Mouse (Mus musculus): Measurements from ENCODE around the gene Apip.
A peak's percentile ranks its signal among the peaks of the same experiment; 100 is the strongest.

The Apip gene

DNA sequence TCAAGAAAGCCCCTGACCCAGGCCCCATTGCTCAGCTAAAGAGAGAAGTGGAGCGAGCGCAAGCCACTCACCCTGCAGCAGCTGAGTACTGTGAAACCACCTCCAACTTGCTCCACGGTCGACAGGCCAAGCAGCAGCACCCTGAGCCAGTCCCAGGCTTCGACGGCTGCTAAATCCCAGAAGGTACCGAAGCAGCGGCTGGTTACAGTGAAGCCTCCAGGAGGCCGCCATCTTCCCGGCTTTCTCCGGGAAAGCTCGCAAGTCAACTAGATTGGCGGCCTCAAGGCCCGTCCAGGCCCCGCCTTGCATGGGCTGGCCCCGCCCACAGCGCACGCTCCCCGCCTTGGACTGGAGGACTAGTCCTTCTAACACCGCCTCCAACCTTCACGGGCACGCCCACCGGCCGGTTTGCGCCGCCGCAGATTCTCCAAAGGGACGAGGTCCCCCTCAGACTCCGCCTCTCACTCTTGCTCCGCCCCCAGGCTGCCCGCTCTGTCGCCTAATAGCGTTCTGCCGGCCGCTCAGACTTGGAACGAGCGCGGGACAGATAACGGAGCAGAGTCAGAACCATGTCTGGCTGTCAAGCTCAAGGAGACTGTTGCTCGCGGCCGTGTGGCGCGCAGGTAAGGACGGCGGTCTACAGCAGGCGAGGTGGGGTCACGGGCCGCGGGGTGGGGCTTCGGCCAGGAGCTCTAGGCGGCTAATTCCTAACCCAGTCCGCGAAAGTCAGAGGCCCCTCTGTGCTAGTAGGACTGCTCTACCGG lies at the start of gene Apip, which contains the start of gene Pdhx:
Gene Apip (plus strand): TSS at position 457 of the 764 bp plus-strand sequence.
Gene Pdhx (minus strand): TSS at position 295 of the 764 bp plus-strand sequence.
- peak; percentile 100 for DNase-seq (ENCODE audit: low read depth)

DNA sequence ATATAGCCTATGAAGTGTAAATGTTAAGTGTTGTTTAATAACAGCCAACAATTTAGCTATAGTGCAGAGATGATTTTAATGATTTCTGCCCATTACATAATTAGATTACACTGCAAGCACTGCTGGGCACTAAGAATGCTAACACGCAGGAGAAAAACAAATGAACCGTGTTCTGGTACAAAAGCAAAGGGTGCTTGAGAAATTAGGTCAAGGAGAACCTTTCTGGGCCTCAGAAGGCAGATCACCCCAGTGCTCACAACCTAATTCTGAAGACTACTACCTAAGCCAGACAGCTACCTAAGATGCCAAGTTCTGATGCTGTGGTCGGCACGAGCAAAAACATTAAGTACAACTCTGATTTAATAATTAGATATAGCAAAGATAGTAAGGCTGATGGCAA lies 35.6 kb upstream of the Apip start:
- no peak for DNase-seq (ENCODE audit: low read depth)

DNA sequence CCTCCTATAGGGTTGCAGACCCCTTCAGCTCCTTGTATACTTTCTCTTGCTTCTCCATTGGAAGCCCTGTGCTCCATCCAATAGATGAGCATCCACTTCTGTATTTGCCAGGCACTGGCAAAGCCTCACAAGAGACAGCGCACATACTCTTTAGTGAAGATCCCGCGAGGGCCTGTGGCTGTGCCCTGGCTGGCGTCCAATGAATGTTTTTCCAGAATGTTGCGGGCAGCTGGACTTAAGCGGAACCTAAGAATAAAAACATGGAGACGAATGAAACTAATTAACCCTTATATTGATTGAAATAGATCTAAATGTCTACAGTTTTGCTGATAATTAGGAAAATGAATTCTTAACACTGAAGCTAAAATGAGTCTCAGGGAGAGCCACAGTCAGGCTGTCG lies 32.6 kb upstream of the Apip start:
- no peak for DNase-seq (ENCODE audit: low read depth)

DNA sequence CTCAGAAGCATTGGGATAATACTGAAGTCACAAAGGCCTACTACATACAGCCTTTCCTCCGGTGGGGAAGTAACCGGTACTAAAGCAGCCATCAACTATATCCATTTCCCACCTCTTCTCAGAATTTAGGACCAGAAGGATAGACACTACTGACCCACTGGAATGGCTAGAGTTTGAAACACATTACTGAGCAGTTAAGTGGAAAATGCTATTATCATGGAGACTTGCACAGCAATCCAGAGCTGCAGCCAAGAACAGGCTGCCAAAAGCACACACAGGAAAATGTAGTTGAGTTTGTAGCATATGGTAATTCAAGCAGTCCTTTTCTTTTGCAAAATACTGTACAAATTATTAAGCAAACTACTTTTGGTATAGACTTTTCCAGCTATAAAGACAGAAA lies 28.2 kb upstream of the Apip start:
- no peak for DNase-seq (ENCODE audit: low read depth)

DNA sequence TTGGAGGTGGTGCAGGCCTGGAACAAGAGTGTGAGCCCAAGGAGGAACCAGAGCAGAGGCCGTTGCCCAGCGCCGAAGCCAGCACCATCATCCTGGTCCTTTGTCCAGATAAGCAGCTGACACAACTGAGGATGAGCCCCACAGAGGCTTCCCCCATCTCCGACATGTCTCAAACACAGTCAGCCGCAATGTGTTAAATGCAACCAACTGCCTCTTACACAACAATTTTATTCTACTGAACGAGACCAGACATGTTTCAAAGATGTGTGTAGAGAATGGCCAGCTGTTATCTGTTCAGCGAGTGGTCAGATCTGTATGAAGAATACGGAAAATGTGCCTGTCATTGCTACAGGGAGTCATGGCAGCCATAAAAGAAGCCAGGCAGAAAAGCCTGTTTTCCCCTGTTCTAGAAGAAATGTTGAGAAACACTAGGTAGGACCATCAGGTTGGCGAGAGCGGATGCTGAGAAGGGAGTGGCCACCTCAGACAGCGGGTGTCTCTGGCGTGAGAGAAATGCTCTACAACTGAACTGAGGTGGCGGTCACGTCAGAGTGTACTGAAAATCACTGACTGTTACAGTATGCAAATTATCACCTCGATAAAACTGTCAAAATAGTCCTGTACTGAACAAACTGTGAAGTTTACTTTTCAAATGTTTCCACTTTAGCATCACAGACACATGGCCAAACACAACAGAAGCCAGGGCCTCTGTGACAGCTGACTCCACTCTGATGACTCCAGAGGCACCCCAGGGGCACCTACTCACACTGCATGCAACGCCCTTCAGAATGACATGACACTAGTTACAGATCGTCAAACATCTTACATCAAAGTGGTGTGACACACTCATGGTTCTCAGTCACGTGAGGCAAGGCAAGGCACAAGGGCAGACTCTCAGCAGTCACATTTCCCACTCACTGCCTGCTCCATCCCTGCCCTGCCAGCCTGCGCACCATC lies 21.3 kb upstream of the Apip start:
- DNase-seq (ENCODE audit: low read depth): no peak

DNA sequence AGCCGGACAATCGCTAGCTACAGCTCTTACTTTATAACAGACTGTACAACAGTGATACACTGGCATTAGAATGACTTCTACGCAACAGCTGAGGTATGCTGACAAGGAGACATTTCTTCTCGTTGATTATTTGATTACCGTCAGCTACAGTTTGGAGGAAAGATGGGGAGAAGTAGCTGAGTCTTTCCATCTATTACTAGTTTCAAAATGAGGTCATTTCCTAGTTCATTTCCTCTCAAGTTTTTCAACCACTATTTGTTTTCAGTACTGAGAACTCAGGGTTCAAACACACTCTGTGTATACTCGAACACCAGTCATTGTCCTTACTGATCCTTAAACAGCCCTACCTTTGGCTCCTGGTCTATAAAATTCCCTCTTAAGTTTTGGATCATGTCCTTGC lies 17.7 kb upstream of the Apip start:
- DNase-seq (ENCODE audit: low read depth): no peak

DNA sequence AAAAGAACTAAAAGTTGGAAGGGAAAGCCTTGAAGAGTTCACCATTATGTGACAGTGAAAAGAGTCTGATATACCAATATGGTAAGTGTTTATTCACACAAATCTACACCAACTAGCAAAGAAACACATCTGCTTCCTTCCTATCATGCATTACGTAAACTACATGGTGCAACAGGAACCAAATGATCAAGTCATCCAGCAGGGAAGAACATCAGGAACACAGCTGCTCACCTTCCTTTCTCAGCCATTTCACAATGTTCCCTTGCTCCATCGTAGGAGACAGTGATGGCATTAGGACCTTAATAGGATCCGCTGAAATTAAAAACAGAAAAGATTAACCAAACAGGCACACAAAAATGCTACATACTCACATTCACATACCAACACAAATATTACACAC lies 15.2 kb upstream of the Apip start:
- no peak for DNase-seq (ENCODE audit: low read depth)

DNA sequence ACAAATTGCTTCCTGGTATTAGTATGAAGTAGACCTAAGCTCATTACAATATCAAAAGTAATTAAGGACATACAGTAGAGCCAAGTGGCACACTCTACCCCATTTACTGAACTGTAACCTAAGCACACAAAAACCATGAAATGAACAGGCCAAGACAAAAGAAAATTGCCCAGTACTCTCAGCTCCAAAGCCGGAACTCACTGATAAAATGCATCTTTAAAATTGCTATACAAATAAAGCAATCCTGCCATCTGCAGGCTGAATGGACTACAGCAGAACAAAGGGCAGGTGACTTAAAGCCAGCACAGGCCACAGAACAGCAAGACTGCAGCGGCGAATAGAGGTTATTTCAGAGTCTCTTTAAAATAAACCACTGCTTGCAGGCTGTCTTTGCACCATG lies 10.6 kb upstream of the Apip start:
- DNase-seq (ENCODE audit: low read depth): peak; percentile 73

DNA sequence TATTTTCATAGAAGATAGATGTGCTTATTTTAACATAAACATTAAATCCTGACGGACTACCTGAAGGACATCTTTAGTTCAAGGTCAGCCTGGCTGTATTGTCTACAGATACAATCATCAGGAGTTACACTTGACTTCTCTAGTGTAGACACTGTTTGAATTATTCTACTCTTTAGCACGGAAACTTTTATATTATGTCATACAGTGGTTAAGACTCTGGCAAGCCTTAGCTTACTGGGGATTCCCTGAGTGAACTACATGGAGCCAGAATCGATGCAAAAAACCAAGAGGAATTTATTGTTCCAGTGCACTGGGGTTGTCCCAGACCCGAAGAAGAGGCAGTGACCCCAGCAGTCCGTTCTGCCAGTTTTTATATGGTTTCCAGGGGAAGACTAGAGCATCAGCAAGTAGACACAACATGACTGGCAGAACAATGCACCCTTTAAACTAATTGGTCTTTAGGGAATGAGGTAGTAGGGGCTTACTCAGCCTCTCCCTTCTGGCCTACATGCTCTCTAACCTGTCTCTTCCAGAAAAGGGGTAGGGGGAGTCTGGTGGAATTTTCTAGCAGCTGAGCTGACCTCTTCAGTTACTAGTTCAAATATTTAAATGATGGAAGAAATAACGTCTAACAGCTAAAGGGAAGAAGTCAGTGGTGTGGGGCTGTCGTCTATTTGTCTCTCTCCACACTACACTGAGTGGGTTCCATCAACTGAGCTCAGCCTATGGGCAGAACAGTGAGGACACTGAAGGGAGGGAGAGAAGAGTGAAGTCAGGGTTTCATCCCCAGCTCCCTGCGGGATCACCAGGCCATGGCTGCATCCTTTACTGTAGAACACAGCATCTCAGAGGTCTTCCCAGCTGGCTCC lies 6.6 kb upstream of the Apip start:
- DNase-seq (ENCODE audit: low read depth): no peak

DNA sequence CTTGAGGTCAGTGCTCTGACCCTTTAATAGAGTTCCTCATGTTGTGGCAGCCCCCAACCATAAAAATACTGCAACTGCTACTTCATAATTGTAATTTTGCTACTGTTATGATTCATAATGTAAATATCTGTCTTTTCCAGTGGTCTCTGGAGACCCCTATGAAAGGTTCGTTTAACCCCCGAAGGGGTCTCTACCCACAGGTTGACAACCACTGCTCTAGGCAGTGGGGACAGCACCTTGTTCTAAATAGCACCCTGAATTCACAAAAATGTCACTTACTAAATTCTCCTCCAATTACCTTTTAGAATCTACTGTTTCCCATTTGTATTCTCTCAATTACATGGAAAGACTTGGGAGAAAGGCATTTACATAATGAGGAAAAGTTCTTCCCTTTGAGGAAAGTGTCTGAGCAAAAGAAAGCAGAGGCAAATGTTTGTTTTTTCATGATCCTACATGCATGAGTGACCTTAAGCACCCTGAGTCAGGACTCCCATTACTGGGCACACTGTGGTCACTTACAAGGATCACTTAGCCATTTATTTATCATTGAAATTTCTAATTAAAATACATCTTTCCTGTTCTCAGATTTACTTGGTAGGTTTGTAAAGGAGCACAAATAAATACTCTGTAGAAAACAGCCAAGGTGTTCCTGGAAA lies 5.8 kb upstream of the Apip start:
- no peak for DNase-seq (ENCODE audit: low read depth)

DNA sequence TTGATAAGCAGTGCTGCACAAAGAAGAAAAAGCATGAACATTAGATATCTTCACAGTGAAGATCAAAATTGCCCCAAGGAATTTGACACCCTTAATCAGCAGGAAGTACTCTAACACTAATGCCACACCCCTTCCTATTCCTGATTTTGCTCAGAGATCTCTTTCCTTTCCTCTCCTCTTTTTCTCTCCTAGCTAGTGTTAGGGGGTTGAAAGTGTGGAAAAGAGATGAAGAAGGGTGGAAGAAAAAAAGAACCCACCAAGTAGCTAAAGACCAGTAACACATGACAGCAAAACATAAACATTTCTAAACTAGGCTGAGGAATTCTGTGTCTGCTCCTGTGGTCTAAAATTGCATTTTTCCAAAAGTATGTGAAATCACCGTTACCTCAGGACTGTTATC lies 4.9 kb upstream of the Apip start:
- DNase-seq (ENCODE audit: low read depth): no peak

DNA sequence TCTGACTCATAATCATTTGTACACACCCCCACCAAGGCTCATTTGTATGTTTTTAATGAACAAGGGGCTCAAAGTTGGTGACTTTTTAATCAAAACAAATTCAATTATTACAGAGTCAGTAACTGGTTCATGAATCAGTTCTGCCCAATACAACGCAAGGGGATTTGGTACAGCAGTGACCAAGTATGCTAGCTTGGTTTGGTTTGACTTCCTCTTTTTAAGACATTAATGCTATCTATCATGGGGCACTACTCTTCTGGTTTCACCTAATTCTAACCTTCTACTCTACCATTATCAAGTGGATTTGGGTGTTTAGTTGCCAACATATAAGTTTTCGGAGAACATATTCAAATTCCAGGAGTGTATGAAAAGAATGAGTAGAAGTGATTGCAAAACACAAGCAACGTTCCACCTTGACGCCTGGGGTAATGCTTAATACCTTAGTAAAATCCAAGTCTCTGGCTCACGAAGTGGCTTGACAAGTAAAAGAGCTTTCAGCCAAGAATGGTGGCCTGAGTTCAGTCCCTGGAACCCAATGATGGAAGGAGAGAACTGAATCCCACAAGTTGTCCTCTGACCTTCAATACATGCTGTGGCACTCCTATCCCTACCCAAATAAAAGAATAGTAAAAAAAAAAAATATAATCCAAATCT lies 3.6 kb upstream of the Apip start:
- no peak for DNase-seq (ENCODE audit: low read depth)

DNA sequence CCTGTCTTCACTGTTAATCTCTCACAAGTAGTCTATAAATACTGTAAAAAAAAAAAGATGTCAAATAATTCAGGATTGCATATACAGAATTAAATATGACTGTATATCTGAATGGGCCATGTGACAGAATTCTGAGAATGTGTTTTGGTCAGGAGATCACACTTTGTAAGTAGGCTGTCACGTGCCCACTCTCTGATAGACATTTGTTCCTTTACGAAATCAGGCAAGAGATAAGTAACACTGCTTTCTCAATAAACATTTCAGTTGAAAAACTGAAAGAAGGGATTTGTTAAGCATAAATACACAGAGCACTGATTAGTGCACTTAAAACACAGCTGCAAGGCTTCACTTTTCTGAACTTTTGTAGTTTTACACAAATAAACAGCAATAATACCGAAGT lies 2.9 kb upstream of the Apip start:
- DNase-seq (ENCODE audit: low read depth): no peak

DNA sequence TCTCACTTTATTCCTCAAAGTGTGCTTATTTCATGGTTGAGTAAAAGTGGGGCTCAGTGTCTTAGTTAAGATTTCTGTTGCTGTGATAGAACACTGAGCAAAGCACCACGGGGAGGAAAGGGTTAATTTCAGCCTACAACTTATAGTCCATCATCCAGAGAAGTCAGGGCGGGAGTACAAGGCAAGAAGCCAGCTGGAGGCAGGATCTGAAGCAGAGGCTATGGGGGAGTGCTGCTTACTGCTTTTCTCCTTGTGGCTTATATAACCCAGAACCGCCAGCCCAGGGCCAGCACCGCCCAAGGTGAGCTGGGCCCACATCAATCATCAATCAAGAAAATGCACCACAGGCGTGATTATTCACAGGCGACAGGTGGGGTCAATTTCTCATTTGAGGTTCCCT lies 7.6 kb downstream of the Apip start:
- no peak for DNase-seq (ENCODE audit: low read depth)

DNA sequence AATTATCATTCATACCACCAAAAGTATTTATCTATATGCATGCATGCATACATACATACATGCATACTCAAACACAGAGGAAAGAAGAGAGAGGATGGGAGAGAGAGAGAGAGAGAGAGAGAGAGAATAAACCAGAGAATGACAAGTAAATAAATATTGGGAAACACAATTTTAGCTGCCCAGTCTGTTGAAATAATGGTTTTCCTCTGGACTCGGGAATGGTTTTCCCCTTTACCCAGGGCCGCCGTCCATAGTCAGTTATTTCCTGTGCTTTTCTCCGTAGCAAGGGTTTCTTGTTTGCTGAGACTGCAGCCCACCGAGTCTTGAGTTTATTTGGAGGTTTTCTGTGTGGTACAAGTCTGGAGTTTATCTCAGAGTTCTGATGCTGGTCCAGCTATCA lies 8.2 kb downstream of the Apip start:
- no peak for DNase-seq (ENCODE audit: low read depth)

DNA sequence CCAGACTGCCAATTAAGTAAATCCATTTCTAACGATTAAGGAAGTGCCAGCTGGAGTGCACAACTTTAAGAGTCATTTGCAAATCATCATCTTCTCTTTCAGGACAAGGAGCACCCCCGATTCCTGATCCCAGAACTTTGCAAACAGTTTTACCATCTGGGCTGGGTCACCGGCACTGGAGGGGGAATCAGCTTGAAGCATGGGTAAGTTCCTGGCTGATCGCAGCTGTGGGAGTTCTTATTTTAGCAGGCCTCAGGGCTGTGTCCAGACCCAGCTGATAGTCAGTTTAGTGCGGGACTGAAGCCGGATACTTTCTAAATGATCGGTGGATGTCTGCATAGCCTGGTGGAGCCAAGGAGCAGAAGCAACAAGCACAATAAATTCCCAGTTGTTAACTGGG lies 9.4 kb downstream of the Apip start:
- DNase-seq (ENCODE audit: low read depth): no peak

DNA sequence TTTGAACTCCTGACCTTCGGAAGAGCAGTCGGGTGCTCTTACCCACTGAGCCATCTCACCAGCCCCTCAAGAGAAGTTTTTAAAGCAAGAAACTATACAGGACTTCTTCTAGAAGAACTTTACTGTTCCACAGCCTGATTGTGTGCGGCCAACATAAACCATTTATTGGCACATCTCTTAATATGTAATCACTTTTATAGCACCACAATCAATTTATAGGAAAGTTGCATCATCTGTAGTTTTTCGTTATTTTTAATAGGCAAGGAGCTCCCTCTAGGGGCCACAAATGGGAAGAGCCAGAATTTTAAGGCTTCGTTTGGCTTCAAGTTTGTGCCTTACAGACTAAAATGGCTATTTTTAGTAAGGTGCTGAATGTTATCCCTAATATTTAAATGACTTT lies 11.0 kb downstream of the Apip start:
- DNase-seq (ENCODE audit: low read depth): peak; percentile 62

DNA sequence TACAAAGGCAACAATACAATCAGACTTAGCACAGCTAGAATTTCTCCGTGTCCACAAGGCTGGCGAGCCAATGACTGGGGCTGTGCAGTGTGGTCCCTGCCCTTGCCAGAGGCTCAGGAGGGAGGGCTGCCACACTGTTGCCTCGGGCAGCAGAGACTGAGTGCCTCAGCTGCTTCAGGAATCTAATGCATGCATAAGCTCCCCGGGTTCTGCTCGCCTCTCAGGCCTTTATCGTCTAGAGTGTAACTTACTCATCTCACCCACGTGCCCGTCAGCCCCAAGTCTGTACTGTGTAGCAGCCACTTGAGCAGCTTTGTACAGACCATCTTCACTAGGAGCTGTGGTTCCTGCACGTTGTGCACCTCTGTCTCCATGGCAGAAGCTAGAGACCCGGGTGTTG lies 12.2 kb downstream of the Apip start:
- no peak for DNase-seq (ENCODE audit: low read depth)

DNA sequence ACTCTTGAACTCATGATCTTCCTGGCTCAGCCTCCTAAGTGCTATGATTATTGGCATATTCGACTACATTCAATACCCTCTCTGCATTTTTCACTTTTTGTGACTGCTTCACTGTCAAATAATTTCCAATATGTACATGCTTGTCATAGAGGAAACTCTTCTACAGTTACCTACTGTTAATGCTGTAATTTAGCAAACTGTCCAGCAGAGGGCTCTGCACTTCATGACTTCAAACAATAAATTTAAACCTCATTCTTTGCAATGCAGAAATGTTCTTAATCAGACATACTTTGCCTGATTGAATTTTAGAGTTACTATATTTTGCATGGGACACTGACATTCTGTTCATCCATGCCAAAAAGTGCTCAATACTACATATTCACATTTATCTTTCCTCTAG lies 13.0 kb downstream of the Apip start:
- peak; percentile 70 for DNase-seq (ENCODE audit: low read depth)

DNA sequence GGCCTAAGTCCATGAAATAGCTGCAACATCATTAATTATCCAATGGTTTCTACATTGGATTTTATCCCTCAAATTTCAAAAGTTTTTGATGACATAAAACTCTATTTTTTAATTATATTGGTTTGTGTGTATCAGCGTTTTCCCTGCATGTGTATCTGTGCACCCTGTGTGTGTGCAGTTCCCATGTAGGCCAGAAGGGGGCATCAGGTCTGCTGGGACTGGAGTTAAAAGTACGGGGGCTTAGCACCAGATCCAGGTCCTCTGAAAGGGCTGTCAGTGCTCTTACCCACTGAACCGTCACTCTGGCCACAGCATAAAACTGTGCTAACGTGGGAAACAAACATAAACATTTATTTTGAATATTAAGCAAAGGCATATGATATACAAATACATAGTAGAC lies 14.6 kb downstream of the Apip start:
- DNase-seq (ENCODE audit: low read depth): peak; percentile 20

DNA sequence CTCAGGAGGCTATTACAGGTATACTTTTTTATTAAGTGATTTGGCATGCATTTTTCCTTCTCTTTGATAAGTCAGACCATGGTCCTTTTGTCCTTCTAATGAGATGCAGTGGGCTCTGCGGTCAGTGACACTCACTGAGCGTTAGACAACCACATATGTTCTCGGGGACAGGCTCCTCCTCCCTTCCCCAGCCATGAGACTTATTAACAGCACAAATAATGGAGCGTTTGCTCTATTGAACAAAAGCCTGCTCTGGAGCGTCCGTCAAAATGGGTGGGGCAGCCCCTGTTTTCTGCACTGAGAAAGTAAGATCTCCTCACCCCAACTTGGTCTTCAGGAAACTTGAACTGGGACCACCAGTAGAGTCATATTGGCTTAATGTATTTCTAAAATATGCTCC lies 16.0 kb downstream of the Apip start:
- no peak for DNase-seq (ENCODE audit: low read depth)
